Mouse (Mus musculus) gastrocnemius, adult 8-10 months (tissue): ENCODE measurements around the gene E130114P18Rik. TPM values are rescaled to one million over a fixed set of nuclear protein-coding genes. Genes with fewer than 3 reads are reported as not detected.

ENCODE experiments used
- DNase-seq, 2 experiments: peaks; one replicate each; pipeline ENCODE4 v3.0.0; 2022; ENCODE audit warnings: low spot score in 2 of 2
- total RNA-seq, 4 experiments: library from RNA; stranded (reverse); gene quantifications; 2 replicates each; pipeline ENCODE4 v1.2.4; 2022

Gene E130114P18Rik
- total RNA-seq, 4 experiments from 2014 or later: not detected

GRCm38 (mm10) chr4:97753521-97753920 is 24.4 kb downstream of the E130114P18Rik start:
- DNase-seq: no peak

- DNase-seq: no peak
Measured at GRCm38 (mm10) chr4:97752276-97753010, 25.4 kb downstream of the E130114P18Rik start.

GRCm38 (mm10) chr4:97751483-97752251 is 26.2 kb downstream of the E130114P18Rik start:
- peak; percentile 55 to 71 for DNase-seq

GRCm38 (mm10) chr4:97751030-97751482 is 26.8 kb downstream of the E130114P18Rik start:
- DNase-seq: peak; percentile 87 to 89

- DNase-seq: no peak
Measured at GRCm38 (mm10) chr4:97750401-97750800, 27.5 kb downstream of the E130114P18Rik start.

- no peak for DNase-seq
Measured at GRCm38 (mm10) chr4:97746106-97746900, 31.6 kb downstream of the E130114P18Rik start.

GRCm38 (mm10) chr4:97745296-97746105 is 32.4 kb downstream of the E130114P18Rik start:
- DNase-seq: peak; percentile 62 to 68

GRCm38 (mm10) chr4:97743932-97744331 is 33.9 kb downstream of the E130114P18Rik start:
- no peak for DNase-seq

GRCm38 (mm10) chr4:97733392-97733791 is 44.5 kb downstream of the E130114P18Rik start:
- DNase-seq: no peak

GRCm38 (mm10) chr4:97730416-97730815 is 47.5 kb downstream of the E130114P18Rik start:
- no peak for DNase-seq

- no peak for DNase-seq
Measured at GRCm38 (mm10) chr4:97729999-97730398, 47.9 kb downstream of the E130114P18Rik start.

- no peak for DNase-seq
Measured at GRCm38 (mm10) chr4:97728520-97728919, 49.4 kb downstream of the E130114P18Rik start.

GRCm38 (mm10) chr4:97723374-97723773 is 54.5 kb downstream of the E130114P18Rik start:
- no peak for DNase-seq

GRCm38 (mm10) chr4:97722666-97723065 is 55.2 kb downstream of the E130114P18Rik start:
- no peak for DNase-seq

GRCm38 (mm10) chr4:97714616-97715015 is 63.3 kb downstream of the E130114P18Rik start:
- DNase-seq: no peak

GRCm38 (mm10) chr4:97714101-97714615 is 63.7 kb downstream of the E130114P18Rik start:
- DNase-seq: no peak

GRCm38 (mm10) chr4:97712547-97712946 is 65.3 kb downstream of the E130114P18Rik start:
- DNase-seq: no peak

- DNase-seq: no peak
Measured at GRCm38 (mm10) chr4:97710048-97710765, 67.7 kb downstream of the E130114P18Rik start.

GRCm38 (mm10) chr4:97707373-97708152 is 70.3 kb downstream of the E130114P18Rik start:
- DNase-seq: no peak
